Mouse (Mus musculus): ENCODE data around the gene Rap1gap2. TPM values are rescaled to one million over a fixed set of nuclear protein-coding genes. Genes with fewer than 3 reads are reported as not detected.

Gene Rap1gap2
- polyA plus RNA-seq, 1 experiment from 2014 or later: 11.4 TPM

DNA sequence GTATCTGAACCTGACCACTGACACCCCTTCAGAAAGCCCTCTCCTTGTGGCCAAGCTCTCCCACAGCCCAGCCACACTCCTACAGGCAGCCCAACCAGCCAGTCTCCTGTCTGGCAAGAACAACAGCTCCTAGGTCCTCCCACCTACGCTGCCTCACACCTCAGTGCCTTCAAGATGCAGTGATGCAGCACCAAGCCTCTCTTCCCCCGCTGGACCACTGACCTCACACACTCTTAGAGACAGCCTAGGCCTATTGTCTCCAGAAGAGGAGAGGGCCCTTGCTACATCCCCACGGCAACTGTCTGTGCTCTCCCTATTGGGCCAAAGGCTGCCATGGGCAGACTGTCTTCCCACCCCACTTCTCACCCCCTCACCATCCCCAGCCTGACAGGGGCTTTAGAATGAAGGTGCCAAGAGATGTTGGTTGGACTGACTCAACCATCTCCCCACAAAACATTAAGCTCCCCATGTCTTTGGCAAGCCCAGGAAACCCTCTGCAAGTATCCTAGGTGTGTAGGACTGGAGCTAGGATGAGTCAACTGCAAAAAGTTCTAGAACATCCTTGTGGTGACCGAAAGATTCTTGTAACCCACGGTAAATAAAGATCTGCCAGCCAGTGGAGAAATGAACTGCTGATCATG, 50.8 kb downstream of the Rap1gap2 start:
- H3K4me1 ChIP-seq (replicated peaks; ENCODE audit: insufficient read depth, low read length): peaks cover 10% of the 10 kb centered on the region; the same call in 1 of the 2 replicates
- TF ChIP-seq CTCF (IDR thresholded peaks at IDR 0.05; ENCODE audit: low read depth): no peak
- WGBS: 54% methylated on average over 5 of the region's 5 CpGs
- H3K9me3 ChIP-seq (replicated peaks; ENCODE audit: low read length): no peaks in the 10 kb centered on the region
- H3K36me3 ChIP-seq (ENCODE audit: insufficient read depth, low read length): no peaks in the 10 kb centered on the region
- H3K27me3 ChIP-seq (ENCODE audit: insufficient read depth, low read length): no peaks in the 10 kb centered on the region
- DNase-seq (ENCODE audit: low spot score) (peak; percentile 81), ATAC-seq (replicated peaks; ENCODE audit: low FRiP score, low read depth) (peak; percentile 81)
- no peak overlapping the region for H3K4me3 ChIP-seq (replicated peaks; ENCODE audit: low read depth, low read length)
- H3K4me2 ChIP-seq (ENCODE audit: low read length): no peak overlapping the region
- no peak overlapping the region for H3K27ac ChIP-seq
- H3K9ac ChIP-seq (ENCODE audit: low read depth, low read length): no peak overlapping the region

DNA sequence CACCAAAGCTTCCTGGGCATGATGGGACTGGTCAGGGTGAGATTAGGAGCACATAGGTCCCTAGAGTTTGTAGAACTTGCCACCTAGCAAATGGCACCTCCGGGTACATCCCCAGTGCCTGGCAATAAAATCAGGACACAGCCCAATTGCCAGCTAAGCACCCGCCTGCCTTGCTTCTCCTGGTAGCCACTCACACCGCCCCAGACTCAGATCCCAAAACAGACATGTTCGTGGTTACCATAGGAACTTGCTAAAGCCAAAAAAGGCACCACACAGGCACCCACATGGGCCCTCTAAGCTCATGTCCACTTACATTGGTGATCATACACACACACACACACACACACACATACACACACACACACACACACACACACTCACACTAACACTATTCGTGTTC, 51.8 kb downstream of the Rap1gap2 start:
- ATAC-seq (replicated peaks; ENCODE audit: low FRiP score, low read depth) (no peak), DNase-seq (ENCODE audit: low spot score) (no peak)
- 71% methylated on average over 5 of the region's 5 CpGs for WGBS
- Histone ChIP-seq H3K36me3 (ENCODE audit: insufficient read depth, low read length) (no peaks in the 10 kb centered on the region), H3K4me1 (replicated peaks; ENCODE audit: insufficient read depth, low read length) (peaks cover 10% of the 10 kb centered on the region; the same call in 1 of the 2 replicates), H3K9me3 (replicated peaks; ENCODE audit: low read length) (no peaks in the 10 kb centered on the region), H3K4me3 (replicated peaks; ENCODE audit: low read depth, low read length) (no peak overlapping the region), H3K27me3 (ENCODE audit: insufficient read depth, low read length) (no peaks in the 10 kb centered on the region), H3K4me2 (ENCODE audit: low read length) (no peak overlapping the region), H3K27ac (no peak overlapping the region), H3K9ac (ENCODE audit: low read depth, low read length) (no peak overlapping the region)
- no peak for TF ChIP-seq CTCF (IDR thresholded peaks at IDR 0.05; ENCODE audit: low read depth)

GRCm38 (mm10) chr11:74557456-74558230, 53.1 kb downstream of the Rap1gap2 start:
- H3K4me3 ChIP-seq (replicated peaks; ENCODE audit: low read depth, low read length): no peak overlapping the region
- no peaks in the 10 kb centered on the region for H3K9me3 ChIP-seq (replicated peaks; ENCODE audit: low read length)
- 53% methylated on average over 11 of the region's 11 CpGs for WGBS
- no peak overlapping the region for H3K9ac ChIP-seq (ENCODE audit: low read depth, low read length)
- ATAC-seq (replicated peaks; ENCODE audit: low FRiP score, low read depth): no peak
- no peak for TF ChIP-seq CTCF (IDR thresholded peaks at IDR 0.05; ENCODE audit: low read depth)
- peak; percentile 45 for DNase-seq (ENCODE audit: low spot score)
- H3K4me1 ChIP-seq (replicated peaks; ENCODE audit: insufficient read depth, low read length): peaks cover 10% of the 10 kb centered on the region; the same call in 1 of the 2 replicates
- H3K27ac ChIP-seq: no peak overlapping the region
- H3K4me2 ChIP-seq (ENCODE audit: low read length): no peak overlapping the region
- no peaks in the 10 kb centered on the region for H3K27me3 ChIP-seq (ENCODE audit: insufficient read depth, low read length)
- H3K36me3 ChIP-seq (ENCODE audit: insufficient read depth, low read length): no peaks in the 10 kb centered on the region

DNA sequence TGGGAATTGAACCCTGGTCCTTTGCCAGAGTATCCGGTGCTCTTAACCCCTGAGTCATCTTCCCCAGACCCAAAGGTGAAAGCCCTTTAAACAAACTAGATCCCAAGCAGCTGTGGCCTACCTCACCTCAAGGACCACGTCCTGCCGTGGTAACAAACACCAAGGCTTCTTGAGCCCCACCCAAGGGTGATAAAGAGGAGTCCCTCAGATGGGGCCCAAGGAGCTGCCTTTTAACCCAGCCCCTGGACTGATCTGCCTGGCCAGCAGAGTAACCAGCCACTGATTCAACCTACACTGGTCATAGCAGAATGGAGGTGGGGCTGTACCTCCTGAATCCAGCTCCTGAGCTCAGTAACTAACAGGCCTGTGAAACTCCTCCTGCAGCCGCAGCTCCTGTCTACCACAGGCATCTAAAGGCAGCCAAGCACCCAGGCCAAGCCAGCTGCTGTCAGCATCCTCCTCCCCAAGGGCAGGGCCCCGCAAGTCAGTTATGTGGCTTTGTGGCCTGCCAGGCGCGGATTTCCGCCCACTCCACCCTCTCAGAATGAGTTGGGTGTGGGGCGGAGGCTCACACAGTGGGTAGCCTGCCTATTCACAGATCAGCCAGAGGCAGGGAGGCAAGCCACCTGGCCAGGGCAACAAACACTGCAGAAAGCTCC, 54.9 kb downstream of the Rap1gap2 start:
- Histone ChIP-seq H3K27me3 (ENCODE audit: insufficient read depth, low read length) (no peaks in the 10 kb centered on the region), H3K4me1 (replicated peaks; ENCODE audit: insufficient read depth, low read length) (peaks cover 10% of the 10 kb centered on the region; the same call in 1 of the 2 replicates), H3K36me3 (ENCODE audit: insufficient read depth, low read length) (no peaks in the 10 kb centered on the region), H3K27ac (no peak overlapping the region), H3K4me3 (replicated peaks; ENCODE audit: low read depth, low read length) (no peak overlapping the region), H3K4me2 (ENCODE audit: low read length) (no peak overlapping the region), H3K9ac (ENCODE audit: low read depth, low read length) (no peak overlapping the region), H3K9me3 (replicated peaks; ENCODE audit: low read length) (no peaks in the 10 kb centered on the region)
- WGBS: 49% methylated on average over 9 of the region's 9 CpGs
- no peak for TF ChIP-seq CTCF (IDR thresholded peaks at IDR 0.05; ENCODE audit: low read depth)
- ATAC-seq (replicated peaks; ENCODE audit: low FRiP score, low read depth): no peak
- DNase-seq (ENCODE audit: low spot score): no peak

GRCm38 (mm10) chr11:74554683-74555341, 55.9 kb downstream of the Rap1gap2 start:
- DNase-seq (ENCODE audit: low spot score) (peak; percentile 62), ATAC-seq (replicated peaks; ENCODE audit: low FRiP score, low read depth) (peak; percentile 27; the same call in 1 of the 2 replicates)
- WGBS: 51% methylated on average over 15 of the region's 15 CpGs
- no peaks in the 10 kb centered on the region for H3K36me3 ChIP-seq (ENCODE audit: insufficient read depth, low read length)
- no peak for TF ChIP-seq CTCF (IDR thresholded peaks at IDR 0.05; ENCODE audit: low read depth)
- H3K9ac ChIP-seq (ENCODE audit: low read depth, low read length): no peak overlapping the region
- H3K9me3 ChIP-seq (replicated peaks; ENCODE audit: low read length): no peaks in the 10 kb centered on the region
- no peak overlapping the region for H3K4me2 ChIP-seq (ENCODE audit: low read length)
- peaks cover 10% of the 10 kb centered on the region; the same call in 1 of the 2 replicates for H3K4me1 ChIP-seq (replicated peaks; ENCODE audit: insufficient read depth, low read length)
- no peaks in the 10 kb centered on the region for H3K27me3 ChIP-seq (ENCODE audit: insufficient read depth, low read length)
- no peak overlapping the region for H3K4me3 ChIP-seq (replicated peaks; ENCODE audit: low read depth, low read length)
- H3K27ac ChIP-seq: no peak overlapping the region

DNA sequence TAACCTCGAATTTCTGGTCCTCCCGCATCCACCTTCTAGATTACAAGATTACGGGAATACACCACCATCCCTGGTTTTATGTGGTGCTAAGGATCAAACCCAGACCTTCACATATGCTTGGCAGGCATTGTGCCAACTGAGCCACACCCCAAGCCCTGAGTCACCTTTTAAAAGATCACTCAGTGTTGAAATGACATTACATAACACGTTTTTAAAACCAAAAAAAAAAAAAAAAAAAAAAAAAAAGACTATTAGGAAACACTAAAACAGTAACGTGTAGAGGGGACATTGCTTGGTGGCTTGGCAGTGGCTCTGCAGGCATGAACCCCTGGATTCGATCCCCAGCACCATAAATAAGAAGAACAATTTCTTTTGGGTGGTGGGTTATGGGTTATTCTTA, 59.1 kb downstream of the Rap1gap2 start:
- no peak overlapping the region for H3K4me2 ChIP-seq (ENCODE audit: low read length)
- no peak overlapping the region for H3K9ac ChIP-seq (ENCODE audit: low read depth, low read length)
- no peaks in the 10 kb centered on the region for H3K9me3 ChIP-seq (replicated peaks; ENCODE audit: low read length)
- H3K27me3 ChIP-seq (ENCODE audit: insufficient read depth, low read length): no peaks in the 10 kb centered on the region
- no peaks in the 10 kb centered on the region for H3K36me3 ChIP-seq (ENCODE audit: insufficient read depth, low read length)
- H3K4me3 ChIP-seq (replicated peaks; ENCODE audit: low read depth, low read length): no peak overlapping the region
- H3K27ac ChIP-seq: no peak overlapping the region
- no peak for DNase-seq (ENCODE audit: low spot score)
- TF ChIP-seq CTCF (IDR thresholded peaks at IDR 0.05; ENCODE audit: low read depth): no peak
- WGBS: 74% methylated on average over 6 of the region's 6 CpGs
- ATAC-seq (replicated peaks; ENCODE audit: low FRiP score, low read depth): no peak
- no peaks in the 10 kb centered on the region; the same call in 1 of the 2 replicates for H3K4me1 ChIP-seq (replicated peaks; ENCODE audit: insufficient read depth, low read length)

All from kidney, postnatal 0 days (tissue).